Mouse (Mus musculus): ENCODE measurements around the gene Lhfp.

DNA sequence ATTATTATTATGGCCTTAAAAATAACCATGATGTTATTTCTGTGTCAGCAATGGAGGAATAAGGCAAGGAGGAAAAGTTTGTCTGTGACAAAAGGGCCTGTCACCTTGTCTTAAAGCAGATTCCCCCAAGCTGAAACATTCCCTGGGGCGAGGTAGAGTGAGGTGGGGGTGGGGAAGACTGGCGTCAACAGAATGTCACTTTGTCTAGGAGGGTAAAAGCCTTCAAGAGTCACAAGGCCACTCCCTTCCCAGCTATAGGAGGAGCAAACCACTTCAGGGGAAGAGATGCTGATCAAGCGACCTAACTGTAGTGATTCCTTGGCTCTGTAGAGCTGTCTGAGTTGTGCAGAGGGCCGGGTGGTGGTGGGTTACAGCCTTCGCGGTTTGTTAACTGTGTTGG is 9.7 kb upstream of the Lhfp start:
- TF ChIP-seq POLR2A (IDR thresholded peaks at IDR 0.05; ENCODE audit: borderline replicate concordance, control insufficient read depth, low read depth, low read length) (no peak), CTCF (IDR thresholded peaks at IDR 0.05; ENCODE audit: control insufficient read depth, insufficient read depth, low read length) (no peak)

All from bone marrow, adult 2 months (tissue).